ENCODE assay signal across 9 mouse cellular contexts in the genomic region with DNA sequence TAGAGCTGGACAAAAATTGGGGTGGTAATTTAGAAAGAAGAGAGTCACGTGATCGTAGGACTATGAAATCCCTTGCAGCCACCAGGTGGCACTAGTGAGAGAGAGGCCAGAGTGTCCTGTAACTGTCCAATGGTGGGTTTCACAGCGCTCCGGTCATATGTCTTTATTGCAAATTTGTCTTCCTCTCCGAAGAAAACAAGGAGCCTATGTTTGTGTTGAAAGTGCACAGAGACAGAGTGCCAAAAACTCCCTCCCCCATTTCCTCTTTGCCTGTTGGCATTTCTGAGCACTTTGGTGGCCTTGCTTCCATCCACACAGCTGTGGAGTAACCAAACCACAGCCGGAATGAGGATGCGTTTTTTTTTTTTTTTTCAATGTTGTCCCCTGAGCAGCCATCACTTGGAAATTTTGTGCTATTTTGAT. TPM values are rescaled to one million over a fixed set of nuclear protein-coding genes. Genes with fewer than 3 reads are reported as not detected.
DNase-seq lines count a peak whose midpoint lies in the region; ATAC-seq and TF ChIP-seq lines count a peak whose summit lies in the region.
"Had no signal": no experiment of that assay in that cellular context is flagged by ENCODE, and none has a peak within 500 bp of the region (broad histone marks: within the 10 kb centered on the region; RNA-seq: fewer than 3 reads in every experiment).

No protein-coding gene starts in this region.

- H3K9ac ChIP-seq in kidney, embryonic 14.5 days (ENCODE audit: low read depth, low read length), result no peak overlapping the region
- H3K9ac ChIP-seq in ES-Bruce4 (ENCODE audit: low read depth, poor library complexity, severe bottlenecking), result no peak overlapping the region
- no peak overlapping the region for H3K9ac ChIP-seq in embryonic facial prominence, embryonic 14.5 days (ENCODE audit: low read depth, low read length)
- no peak overlapping the region for H3K9ac ChIP-seq in liver, embryonic 14.5 days (replicated peaks)
- H3K9ac ChIP-seq: neural tube, embryonic 12.5 days had no signal

- peak; percentile 68 for TF ChIP-seq CTCF in ES-Bruce4 (IDR thresholded peaks at IDR 0.05; ENCODE audit: low read depth, low read length)
- TF ChIP-seq CTCF in liver, embryonic 14.5 days (IDR thresholded peaks at IDR 0.05; ENCODE audit: low read depth), result peak; percentile 87

- WGBS in kidney, embryonic 14.5 days, result 73% methylated on average over 7 of the region's 7 CpGs
- 59% methylated on average over 7 of the region's 7 CpGs for WGBS in embryonic facial prominence, embryonic 14.5 days
- 54% methylated on average over 7 of the region's 7 CpGs for WGBS in liver, embryonic 14.5 days (ENCODE audit: insufficient replicate concordance)

- TF ChIP-seq POLR2A in ES-Bruce4 (IDR thresholded peaks at IDR 0.05; ENCODE audit: insufficient read depth, low read length), result no peak

- H3K4me1 ChIP-seq in kidney, embryonic 14.5 days (ENCODE audit: control insufficient read depth, insufficient read depth, low read length), result no peaks in the 10 kb centered on the region
- H3K4me1 ChIP-seq in ES-Bruce4 (ENCODE audit: control insufficient read depth, insufficient read depth, low read length), result no peaks in the 10 kb centered on the region
- H3K4me1 ChIP-seq in embryonic facial prominence, embryonic 14.5 days (ENCODE audit: control insufficient read depth, insufficient read depth, low read length), result no peaks in the 10 kb centered on the region
- H3K4me1 ChIP-seq in liver, embryonic 14.5 days (replicated peaks; ENCODE audit: control insufficient read depth in 2 of 2, insufficient read depth in 2 of 2, low read length in 1 of 2), result peaks cover 16 to 26% of the 10 kb centered on the region in 2 experiments
- H3K4me1 ChIP-seq: neural tube, embryonic 12.5 days had no signal

- no peak overlapping the region for H3K27ac ChIP-seq in kidney, embryonic 14.5 days (ENCODE audit: low read depth, low read length)
- no peak overlapping the region for H3K27ac ChIP-seq in ES-Bruce4 (ENCODE audit: insufficient read depth, low read length)
- no peak overlapping the region for H3K27ac ChIP-seq in embryonic facial prominence, embryonic 14.5 days (replicated peaks; ENCODE audit: low read depth, low read length)
- H3K27ac ChIP-seq in liver, embryonic 14.5 days, result no peak overlapping the region
- H3K27ac ChIP-seq: neural tube, embryonic 12.5 days had no signal

- no peak for TF ChIP-seq EP300 in ES-Bruce4 (IDR thresholded peaks at IDR 0.05; ENCODE audit: insufficient read depth, low read depth, low read length)
- TF ChIP-seq EP300 in liver, embryonic 14.5 days (IDR thresholded peaks at IDR 0.05; ENCODE audit: low read depth), result no peak

- no peaks in the 10 kb centered on the region for H3K9me3 ChIP-seq in kidney, embryonic 14.5 days (ENCODE audit: control insufficient read depth, low read length)
- H3K9me3 ChIP-seq in ES-Bruce4 (replicated peaks; ENCODE audit: control insufficient read depth, insufficient read depth, low read length, poor library complexity, severe bottlenecking), result no peaks in the 10 kb centered on the region
- no peaks in the 10 kb centered on the region for H3K9me3 ChIP-seq in embryonic facial prominence, embryonic 14.5 days (ENCODE audit: control insufficient read depth, low read length)
- no peaks in the 10 kb centered on the region for H3K9me3 ChIP-seq in liver, embryonic 14.5 days (ENCODE audit: control insufficient read depth, low read length)
- H3K9me3 ChIP-seq: neural tube, embryonic 12.5 days had no signal

- no peak overlapping the region for H3K4me3 ChIP-seq in kidney, embryonic 14.5 days (ENCODE audit: low read length)
- no peak overlapping the region for H3K4me3 ChIP-seq in ES-Bruce4 (ENCODE audit: low read depth, low read length)
- H3K4me3 ChIP-seq in embryonic facial prominence, embryonic 14.5 days (ENCODE audit: low read depth, low read length), result no peak overlapping the region
- H3K4me3 ChIP-seq in liver, embryonic 14.5 days (ENCODE audit: insufficient read depth in 1 of 2, low read depth in 2 of 2, low read length in 2 of 2), result no peak overlapping the region
- H3K4me3 ChIP-seq: neural tube, embryonic 12.5 days had no signal

- H3K27me3 ChIP-seq in kidney, embryonic 14.5 days (ENCODE audit: control insufficient read depth, insufficient read depth, low read length), result no peaks in the 10 kb centered on the region
- no peaks in the 10 kb centered on the region for H3K27me3 ChIP-seq in ES-Bruce4 (ENCODE audit: control insufficient read depth, insufficient read depth, low read length, poor library complexity, severe bottlenecking)
- no peaks in the 10 kb centered on the region for H3K27me3 ChIP-seq in embryonic facial prominence, embryonic 14.5 days (replicated peaks; ENCODE audit: control insufficient read depth, insufficient read depth, low read length)
- no peaks in the 10 kb centered on the region for H3K27me3 ChIP-seq in liver, embryonic 14.5 days (ENCODE audit: control insufficient read depth, insufficient read depth, low read length)
- H3K27me3 ChIP-seq: neural tube, embryonic 12.5 days had no signal

- ATAC-seq in kidney, embryonic 14.5 days (ENCODE audit: low FRiP score, low TSS enrichment), result no peak
- no peak for ATAC-seq in embryonic facial prominence, embryonic 14.5 days (ENCODE audit: low read depth)
- ATAC-seq in liver, embryonic 14.5 days (ENCODE audit: insufficient read depth), result no peak

- DNase-seq in kidney, adult 9 months, result peak; percentile 41
- DNase-seq in adrenal gland, postnatal 25 days, result peak; percentile 68
- peak; percentile 28 for DNase-seq in embryonic facial prominence, embryonic 14.5 days (ENCODE audit: low spot score)
- peak in 2 of 3 experiments; percentile 26 to 45 for DNase-seq in liver, embryonic 14.5 days (ENCODE audit: low read depth in 3 of 3, low spot score in 3 of 3)
- peak; percentile 51 for DNase-seq in ovary, postnatal 36 days (ENCODE audit: low spot score)
- DNase-seq in urinary bladder, postnatal 4 days (ENCODE audit: low spot score in 2 of 2), result no peak

- no peaks in the 10 kb centered on the region for H3K36me3 ChIP-seq in kidney, embryonic 14.5 days (ENCODE audit: control insufficient read depth, insufficient read depth, low read length)
- no peaks in the 10 kb centered on the region for H3K36me3 ChIP-seq in ES-Bruce4 (ENCODE audit: control insufficient read depth, insufficient read depth, low read length, poor library complexity, severe bottlenecking)
- H3K36me3 ChIP-seq in embryonic facial prominence, embryonic 14.5 days (ENCODE audit: control insufficient read depth, insufficient read depth, low read length), result no peaks in the 10 kb centered on the region
- no peaks in the 10 kb centered on the region for H3K36me3 ChIP-seq in liver, embryonic 14.5 days (replicated peaks; ENCODE audit: control insufficient read depth, insufficient read depth, low read depth)
- H3K36me3 ChIP-seq: neural tube, embryonic 12.5 days had no signal

- H3K4me2 ChIP-seq in kidney, embryonic 14.5 days (replicated peaks; ENCODE audit: low read depth, low read length), result no peak overlapping the region
- H3K4me2 ChIP-seq in embryonic facial prominence, embryonic 14.5 days (ENCODE audit: low read depth, low read length), result no peak overlapping the region
- H3K4me2 ChIP-seq in liver, embryonic 14.5 days (ENCODE audit: low read depth), result no peak overlapping the region; the same call in 1 of the 2 replicates
- H3K4me2 ChIP-seq: neural tube, embryonic 12.5 days had no signal

RNA-seq across cellular contexts. Expression of a gene that starts 36.7 kb away (rescaled TPM):
- 7.5 and 11.0 TPM in 2 replicates for polyA plus RNA-seq in kidney, embryonic 14.5 days (2014; fragmentation: Nextera tagmentation; extraction: Ambion mirVana)
- 11.2 and 12.7 TPM in 2 replicates for polyA plus RNA-seq in ES-Bruce4 (2011; ENCODE audit: insufficient read depth, insufficient read length, low read depth, missing spikeins)
- 31.9 and 33.1 TPM in 2 replicates for total RNA-seq in adrenal gland, postnatal 25 days (2021)
- 10.7 and 12.5 TPM in 2 replicates for polyA plus RNA-seq in embryonic facial prominence, embryonic 14.5 days (2014; fragmentation: Nextera tagmentation; extraction: Ambion mirVana)
- 3.5 and 4.2 TPM in 2 replicates for polyA plus RNA-seq in liver, embryonic 14.5 days (2012; rRNA removed)
- 4.6 and 5.3 TPM in 2 replicates for polyA plus RNA-seq in liver, embryonic 14.5 days (2014; fragmentation: Nextera tagmentation; extraction: Ambion mirVana)

Comparison
In these comparisons a context has a peak if more than half of its experiments do, and no peak if none do; other contexts are left out.
1. DNase-seq: peak in kidney, adult 9 months (single experiment), adrenal gland, postnatal 25 days (single experiment), embryonic facial prominence, embryonic 14.5 days (single experiment), liver, embryonic 14.5 days (2 of 3) and ovary, postnatal 36 days (single experiment); none in urinary bladder, postnatal 4 days (0 of 2).